Mouse (Mus musculus): ENCODE measurements at regions not wholly inside any gene's neighbourhood (a gene's known extent, or its start where the extent isn't known, plus 50 kb on each side); places are given as distances from the start of the nearest gene placed in this dataset.

DNA sequence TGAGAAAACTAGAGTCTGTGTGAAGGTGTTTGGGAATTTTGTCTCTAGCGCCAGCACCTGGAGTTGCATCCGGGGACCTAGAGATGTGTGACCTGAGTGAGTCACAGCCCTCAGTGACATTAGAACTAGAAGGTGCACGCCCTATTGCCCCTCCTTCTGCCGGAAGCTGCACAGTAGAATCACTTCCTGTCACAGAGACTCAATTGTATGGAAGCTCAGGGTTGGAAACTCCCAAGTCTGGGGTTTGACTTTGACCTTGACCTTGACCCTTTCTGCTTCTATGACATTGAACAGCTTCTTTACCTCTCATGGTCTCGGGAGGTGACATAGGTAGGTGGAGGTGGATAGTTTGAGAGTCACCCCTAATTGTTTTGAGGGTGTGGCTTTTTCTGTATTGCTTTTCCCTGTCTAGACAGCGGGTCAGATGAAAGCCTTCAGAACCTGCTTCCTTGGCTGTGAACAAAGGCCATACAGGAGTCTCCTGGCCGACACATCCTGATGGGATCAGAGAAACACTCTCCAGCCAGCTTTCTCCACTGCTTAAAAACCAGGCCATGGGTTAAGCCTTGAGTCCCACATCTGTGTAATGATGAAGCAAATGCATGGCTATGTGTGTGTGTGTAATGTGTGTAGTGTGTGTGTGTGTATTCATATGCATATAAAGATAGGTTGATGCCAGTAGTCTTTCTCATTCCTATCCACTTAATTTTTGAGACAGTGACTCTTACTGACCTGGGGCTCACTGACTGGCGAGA lies 328.7 kb downstream of the Gm45692 start:
- no peak for DNase-seq

DNA sequence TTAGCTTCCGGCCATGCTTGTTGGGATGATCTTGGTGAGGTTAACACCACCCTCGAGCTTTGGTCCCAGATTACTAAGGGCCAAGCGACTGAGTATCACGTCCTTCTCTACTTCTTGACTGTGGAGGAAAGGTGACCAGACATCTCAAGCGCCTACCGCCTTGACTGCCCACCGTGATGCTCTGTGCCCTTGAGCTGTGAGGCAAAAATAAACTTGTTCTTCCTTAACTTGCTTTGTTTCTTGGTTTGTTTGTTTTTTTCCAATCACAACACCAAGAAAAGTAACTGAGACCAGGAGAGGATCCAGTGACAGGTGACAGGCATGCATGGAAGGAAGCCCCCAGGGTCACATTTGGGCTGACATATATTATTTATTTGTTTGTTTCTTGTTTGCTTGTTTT lies 330.0 kb downstream of the Gm45692 start:
- DNase-seq: no peak

DNA sequence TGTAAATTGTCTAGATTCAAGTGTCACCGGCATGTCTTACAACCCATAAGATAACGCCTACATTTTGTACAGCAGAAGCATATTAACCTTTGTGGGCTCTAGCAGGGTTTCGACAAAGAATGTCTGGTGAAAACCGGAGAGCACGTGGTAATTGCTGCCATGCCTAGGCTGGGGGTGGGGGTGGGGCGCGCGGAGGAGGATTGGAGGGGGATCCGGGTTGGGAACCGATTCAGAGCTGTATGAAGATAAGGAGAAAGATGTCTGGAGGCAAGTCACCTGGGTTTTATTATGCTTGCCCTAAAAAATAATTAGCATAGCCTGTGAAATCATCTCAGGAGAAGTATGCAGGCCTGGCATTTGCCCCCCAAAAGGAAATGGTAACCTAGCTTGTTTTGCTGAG lies 331.2 kb downstream of the Gm45692 start:
- DNase-seq: no peak

DNA sequence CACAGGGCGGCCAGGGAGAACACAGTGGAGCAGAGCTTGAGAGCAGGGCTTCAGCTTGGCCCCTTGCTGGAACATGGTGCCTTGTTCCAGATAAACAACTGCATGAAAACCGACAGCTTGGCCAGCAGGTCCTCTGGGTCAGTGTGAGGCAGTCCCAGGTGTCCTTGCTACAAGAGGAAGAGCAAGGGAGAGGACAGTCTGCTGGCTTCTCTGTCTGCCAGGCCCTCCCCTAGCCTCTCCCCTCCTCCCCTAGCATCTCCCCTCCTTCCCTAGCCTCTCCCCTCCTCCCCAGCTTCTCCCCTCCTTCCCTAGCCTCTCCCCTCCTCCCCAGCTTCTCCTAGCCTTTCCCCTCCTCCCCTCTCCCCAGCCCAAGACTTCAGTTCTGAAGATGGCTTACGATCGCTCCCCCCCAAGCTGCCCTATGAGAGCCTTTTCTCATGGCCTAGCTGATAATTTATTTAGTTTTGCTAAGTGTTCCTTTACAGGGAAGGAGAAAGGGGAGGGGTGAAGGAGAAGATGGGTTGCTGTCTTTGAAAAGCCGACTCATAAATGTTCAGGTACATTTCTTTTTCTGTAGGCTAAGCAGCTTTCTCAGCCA lies 333.7 kb downstream of the Gm45692 start:
- no peak for DNase-seq

DNA sequence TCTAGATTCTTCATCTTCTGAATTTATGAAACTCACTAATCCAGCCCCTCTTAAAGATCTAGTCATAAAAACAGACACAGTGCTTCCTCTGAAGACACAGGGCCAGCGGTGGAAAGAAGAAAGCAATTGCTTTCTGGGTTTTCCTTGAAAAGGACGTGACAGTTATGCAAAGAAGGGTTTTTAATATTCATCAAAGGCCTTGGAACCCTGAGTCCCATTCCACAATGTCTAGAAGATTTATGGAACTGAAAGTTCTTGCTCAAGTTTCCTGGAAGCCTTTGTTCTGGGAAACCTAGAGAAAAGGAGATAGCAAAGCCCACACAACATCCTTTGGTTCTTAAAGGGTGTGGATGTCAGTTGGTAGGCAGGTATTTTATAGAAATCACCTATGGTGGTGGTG lies 346.0 kb downstream of the Gm45692 start:
- DNase-seq: no peak

DNA sequence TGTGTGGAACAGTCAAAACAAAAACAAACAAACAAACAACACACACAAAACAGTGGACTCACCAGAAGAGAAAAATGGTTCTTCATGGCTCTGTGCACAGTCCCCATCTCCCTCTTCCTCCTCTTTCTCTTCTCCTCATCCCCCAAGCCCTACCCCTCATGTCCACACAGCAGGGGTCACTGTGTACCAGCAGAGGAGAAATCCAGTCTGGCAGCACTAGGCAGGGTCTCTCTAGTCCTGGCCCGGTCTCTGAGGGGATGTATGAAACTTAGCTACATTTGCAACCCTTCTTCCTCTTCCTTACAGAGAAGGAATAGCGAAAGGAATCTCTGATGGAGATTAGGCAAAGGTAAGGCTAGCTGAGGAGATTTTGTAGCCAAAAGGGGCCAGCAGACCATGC lies 349.1 kb downstream of the Gm45692 start:
- DNase-seq: no peak

DNA sequence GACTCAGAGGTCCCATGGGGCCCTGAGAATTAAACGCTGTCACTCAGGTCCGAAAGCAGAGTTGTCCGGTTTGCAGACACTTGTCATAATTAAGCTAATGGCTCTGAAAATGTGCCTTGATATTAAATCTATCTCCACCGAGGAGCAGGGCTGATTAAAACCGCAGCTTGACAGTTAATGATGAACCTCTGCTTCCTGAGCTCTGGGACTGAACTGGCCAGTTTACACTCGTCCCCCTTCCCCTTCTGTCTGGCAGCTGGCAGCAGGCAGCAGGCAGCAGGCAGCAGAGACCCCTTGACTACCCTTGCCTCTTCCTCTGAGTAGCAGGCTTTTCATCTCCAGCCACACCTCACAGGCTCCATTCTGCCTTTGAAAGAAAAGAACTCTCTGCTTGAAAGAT lies 350.4 kb downstream of the Gm45692 start:
- no peak for DNase-seq

DNA sequence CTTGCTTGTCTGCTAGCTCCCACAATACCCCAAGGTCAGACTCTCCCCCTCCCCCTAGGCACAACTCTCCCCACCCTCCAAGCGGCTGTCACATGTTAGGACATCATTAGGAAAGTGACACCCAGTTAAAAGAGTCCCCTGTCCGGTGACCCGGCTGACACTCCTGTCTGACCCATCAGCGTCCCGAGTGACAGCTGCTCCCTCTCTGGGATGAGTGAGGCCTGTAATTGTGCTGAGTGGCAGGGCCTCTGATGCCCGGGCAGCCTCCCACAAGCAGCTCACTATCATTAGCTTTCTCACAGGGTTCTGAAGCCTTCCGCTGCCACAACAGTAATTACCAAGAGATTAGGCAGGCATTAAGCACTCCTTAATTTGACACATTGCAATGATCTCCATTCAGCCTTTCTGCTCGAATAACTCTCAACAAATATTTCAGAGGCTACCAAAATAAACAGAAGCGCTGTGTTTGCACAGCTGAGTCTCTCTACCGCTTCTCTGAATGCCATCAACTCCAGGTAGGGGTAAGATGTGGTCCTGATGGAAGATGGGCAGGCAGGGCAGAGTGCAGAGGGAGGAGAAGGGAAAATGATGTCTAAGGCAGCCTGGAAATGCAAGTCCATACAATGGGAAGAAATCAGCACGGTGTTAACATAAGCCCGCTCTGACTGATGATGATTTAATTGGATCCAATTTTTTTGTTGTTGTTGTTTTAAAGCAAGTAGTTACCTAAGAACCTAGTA lies 352.6 kb downstream of the Gm45692 start:
- no peak for DNase-seq

DNA sequence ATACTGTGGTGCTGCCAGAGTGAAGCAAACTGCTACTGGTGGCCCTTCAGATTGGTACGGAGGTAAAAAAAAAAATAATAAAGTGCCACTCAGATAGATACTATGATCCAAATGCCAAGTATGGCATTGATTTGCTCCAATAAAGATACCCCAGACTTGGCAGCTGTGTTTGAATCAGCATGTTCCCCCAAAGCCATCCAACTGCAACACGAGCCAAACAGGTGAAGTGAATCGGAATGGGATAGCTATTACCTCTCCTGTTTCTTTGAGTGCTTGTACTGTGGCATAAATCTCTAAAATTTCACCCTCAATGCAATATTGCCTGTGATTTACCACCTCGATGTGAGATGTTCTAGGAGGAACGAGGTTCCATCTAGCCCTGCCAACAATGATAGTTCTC lies 365.4 kb downstream of the Gm45692 start:
- DNase-seq: no peak

DNA sequence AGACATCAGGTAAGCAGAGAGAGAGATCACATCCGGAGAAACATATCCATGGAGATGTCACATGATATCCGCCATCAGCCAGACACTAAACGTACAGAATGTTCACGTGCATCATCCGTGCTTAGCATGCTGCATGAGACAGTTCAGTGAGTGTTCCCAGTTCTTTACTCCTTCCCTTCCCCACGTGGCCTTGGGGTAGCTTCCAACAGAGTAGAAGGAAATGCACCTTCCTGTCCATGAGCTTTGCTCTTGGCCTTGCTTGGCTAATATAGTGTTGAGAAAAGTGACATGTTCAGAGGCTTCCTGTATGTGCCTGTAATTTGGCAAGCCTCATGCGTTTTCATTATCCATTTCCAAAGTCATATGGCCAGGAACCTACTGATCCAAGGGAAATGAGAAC lies 368.5 kb downstream of the Gm45692 start:
- DNase-seq: no peak

DNA sequence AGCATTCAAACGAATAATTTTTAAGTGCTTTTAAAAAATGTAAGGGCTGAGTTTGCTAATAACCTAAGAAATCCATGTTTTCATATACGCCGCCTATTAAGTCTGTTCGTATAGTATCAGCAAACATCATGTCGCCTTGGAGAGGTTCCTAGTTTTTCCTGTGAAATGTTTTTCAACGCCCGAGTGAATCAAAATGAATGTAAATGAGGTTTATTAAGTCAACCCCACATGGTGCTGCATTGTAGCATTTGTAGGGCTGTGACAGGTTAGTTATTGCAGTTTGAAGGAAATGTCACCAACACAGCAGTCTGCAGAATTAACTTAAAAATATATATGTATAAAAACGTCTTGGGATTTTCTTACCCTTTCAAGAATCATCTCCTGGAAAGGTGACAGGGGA lies 369.3 kb downstream of the Gm45692 start:
- DNase-seq: no peak

DNA sequence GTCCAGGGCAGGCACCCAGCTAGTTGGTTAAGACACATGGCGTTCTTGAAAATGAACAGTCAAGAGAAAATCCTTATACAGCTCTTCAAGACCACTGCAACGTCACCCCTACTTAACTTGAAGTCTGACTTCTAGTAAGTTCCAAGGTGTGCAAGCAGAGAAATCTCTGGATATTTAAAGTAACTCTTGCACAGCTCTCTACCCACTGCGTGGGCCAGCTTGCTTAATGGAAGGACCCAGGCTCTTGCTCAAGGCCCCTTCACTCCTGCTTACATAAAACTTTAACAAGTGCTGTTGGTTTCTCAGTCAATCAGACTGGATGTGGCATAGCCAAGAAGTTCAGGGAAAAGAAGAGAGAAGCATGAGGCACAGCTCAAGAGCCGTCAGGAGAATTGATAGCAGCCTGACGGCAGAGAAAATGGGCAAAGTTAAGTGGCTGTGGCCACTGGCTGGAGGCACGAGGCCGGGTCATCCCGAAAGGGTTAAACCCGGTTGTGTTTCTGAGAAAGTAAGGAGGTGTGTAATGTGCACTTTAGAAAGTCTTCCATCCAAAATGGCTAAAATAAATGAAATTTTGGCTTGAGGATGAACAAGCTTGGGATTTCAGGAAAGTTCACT lies 382.0 kb downstream of the Gm45692 start:
- no peak for DNase-seq

DNA sequence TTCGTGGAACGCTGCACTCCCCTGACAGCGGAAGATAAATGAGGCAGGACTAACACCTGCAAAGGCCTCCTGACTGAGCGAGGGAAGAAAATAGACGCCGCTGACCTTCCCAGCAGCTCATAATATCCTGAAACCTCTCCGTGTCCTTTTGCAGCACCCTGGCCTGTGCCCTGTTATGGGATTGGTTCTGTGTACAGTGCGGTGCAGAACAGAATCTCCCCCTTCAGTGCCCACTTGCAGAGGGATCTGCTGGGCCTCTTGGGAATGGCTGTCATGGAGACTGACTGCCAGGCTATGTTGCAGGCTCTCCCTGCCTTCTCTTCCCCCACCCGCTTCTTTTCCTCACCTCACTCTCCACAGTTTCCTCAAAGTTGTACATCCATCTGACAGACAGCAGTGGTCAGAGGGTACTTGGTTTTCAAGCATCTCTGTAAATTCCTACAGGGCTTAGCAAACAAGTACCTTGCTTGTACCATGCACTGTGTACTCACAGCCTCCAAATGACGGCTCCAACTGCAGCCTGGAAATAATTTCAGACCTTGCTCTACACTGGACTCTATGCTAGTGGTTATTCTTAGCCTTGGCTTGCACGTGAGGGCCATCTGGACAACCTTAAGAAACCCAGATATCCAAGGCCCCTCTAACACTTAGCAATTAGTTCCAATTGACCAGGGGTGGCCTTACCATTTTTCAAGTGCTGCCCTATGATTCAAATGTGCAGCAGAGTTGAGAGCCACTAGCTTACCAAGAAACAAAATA lies 382.7 kb downstream of the Gm45692 start:
- no peak for DNase-seq

DNA sequence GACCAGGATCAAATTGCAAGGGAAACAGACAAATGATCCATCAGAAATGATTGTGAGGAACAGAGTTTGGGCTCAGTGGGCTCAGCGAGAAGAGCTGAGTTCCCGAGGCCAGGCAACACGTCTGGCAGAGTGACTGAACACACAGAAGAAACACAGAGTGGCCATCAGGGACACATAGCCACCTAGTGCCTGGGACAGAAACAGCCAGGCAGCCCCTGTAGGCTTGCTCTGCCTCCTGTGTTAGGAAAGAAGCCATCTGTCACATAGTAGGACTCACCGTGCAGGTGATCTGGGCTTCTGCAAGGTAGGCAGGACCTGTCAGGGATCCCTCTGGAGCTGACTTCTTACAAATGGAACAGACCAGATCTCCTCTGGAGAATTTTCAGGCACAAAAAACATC lies 383.4 kb downstream of the Gm45692 start:
- no peak for DNase-seq

DNA sequence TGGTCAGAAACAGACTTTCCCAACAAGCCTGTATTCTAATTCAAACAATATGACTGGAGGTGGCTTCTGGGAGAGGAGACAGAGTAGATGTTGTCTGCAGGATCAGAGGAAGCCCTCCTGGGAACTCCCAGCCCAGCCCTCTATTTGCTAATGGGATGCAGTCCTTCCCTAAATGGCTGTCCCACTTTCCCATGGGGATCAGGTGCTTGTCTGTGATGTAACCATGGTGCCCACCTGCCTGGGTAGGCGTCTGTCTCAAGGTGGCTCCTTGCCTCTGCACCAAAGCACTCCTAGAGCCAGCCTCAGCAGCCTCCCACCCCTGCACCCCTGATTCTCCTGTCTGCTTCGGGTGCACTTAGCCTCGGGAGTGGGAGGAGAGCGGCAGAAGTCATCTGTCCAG lies 384.6 kb downstream of the Gm45692 start:
- no peak for DNase-seq

DNA sequence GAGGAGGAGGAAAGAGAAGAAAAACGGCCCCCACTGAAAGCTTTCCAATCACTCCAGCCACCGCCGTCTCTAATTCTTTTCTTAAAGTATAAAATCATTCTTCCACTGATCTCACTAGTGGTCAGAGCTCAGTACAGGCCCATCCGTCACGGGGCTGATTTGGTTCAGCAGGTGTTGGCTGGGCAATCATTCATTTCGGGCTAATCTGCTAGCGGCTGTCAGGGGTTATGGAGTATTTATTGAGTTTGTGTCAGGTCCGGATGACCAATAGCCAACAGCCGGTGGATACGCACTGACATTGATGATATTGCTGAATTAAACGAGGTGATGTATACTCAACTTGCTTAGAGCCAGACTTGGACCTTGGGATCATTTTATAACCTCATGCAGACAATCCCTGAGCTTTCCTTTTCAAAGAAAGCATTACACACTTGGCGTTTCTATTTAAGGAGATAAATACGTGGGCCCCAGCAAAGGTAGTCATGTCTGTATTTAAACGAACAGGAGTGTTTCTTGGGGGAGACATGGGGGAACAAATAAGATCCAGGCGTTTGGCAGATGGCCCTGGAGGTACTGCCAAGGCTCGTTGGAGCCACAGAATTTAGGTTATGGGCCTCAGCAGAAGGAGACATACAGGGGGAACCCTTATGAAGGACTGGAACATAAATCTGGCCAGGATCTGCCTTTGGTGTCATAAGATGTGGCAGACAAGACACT lies 385.1 kb downstream of the Gm45692 start:
- no peak for DNase-seq

DNA sequence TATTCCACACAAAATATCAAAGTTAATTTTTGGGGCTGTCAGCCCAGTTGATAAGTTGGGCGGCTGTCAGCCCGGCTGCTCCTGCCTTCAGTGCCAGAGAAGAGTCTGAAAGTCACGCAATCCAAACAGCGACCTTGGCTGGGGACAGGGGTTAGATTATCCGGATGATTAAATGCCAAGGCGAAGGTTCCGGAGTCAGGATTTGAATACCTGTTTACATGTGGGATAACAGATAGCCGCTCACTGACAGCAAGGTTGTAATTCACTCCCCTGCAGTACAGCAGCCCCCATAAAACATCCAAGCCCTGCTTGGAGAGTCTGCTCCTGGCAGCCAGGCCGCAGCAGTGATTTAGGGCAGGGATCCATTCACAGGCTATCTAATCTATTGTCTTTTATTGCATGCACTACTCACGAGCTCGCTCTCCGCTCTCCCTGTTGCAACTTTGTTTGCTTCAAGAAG lies 388.3 kb downstream of the Gm45692 start:
- no peak for DNase-seq

DNA sequence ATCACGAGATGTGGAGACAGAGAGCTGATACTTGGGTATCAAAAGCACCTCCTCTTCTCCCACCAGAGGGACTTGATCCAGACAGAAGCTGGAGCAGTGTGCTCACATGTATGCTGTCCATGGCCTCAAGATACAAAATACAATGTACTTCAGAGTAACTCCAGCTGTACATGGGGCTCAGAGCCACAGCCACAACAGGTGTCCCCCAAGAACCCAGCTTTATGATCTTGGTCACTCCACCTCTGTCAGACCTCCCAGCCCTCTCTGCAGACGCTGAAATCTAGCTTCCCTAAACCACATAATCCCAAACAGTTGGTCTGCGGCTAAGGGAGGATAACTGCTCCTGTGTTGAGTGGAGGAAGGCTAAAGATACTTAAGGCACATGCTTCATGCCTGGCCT lies 389.9 kb downstream of the Gm45692 start:
- no peak for DNase-seq

DNA sequence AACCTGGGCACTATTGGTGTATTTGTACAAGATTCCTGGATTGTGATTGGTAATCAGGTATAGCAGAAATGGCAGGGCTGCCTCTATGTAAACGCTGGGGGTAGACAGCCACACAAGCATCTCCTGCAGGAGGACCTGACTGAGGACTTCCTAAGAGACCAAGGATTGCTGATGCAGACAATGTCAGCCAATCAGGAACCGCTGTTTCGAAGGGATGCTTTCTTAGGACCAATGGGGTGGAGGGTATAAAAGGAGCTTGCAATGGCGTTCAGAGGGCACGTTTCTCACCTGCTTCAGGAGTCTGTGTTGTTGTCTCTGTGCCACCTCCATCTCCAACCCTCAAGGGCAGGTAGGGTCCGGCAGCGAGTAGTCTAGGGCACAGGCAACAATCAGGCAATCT lies 393.7 kb downstream of the Gm45692 start:
- DNase-seq: no peak

DNA sequence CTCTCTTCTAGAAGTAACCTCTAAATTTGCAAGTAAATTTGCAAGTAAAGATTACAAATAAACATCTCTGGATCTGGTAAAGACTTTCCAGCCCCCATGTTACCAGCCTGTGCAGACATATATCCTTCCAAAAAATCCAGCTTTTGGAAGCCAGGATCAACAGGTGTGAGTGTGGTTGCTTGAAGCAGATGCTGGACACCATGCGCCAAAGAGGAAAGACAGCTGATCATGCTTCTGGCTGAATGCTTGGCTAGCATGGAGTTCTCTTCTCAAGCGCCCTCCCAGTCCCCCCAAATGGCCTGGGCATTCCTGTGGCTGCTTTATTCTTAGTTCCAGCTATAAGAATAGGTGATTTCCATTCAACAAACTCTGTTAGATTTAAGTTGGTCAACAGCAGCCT lies 404.9 kb downstream of the Gm45692 start:
- no peak for DNase-seq

DNA sequence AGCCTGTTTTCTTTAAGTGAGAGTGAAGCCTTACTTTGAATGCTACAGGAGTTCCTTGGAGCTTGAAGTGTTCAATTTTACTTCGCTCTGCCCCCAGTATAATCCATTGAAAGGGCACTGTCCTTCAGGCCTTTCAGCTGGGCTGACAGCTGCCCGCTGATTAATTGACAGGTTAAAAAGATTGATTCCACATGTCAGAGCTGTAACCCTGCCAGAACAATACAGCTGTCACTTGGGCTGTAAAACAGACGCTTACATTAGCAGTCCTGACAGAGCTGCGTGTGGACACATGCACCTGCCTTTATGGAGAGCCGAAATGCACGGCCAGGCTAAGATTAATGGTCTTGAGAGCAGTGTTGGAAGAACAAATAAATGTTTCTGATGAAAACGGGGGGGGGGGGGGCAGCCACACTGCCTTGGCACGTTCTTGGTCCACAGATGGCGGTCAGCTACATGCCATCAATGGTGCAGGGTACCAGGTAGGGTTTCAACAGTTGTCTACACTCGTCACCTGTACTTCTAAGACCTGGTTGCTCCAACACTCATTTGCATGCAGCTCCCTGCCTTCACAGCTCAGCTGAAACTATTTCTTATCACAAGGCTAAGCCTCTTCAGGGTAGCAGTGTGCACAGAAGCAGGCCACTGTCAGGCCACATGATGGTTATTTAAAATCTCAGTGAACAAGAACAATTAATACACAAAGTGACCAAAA lies 407.3 kb downstream of the Gm45692 start:
- no peak for DNase-seq

DNA sequence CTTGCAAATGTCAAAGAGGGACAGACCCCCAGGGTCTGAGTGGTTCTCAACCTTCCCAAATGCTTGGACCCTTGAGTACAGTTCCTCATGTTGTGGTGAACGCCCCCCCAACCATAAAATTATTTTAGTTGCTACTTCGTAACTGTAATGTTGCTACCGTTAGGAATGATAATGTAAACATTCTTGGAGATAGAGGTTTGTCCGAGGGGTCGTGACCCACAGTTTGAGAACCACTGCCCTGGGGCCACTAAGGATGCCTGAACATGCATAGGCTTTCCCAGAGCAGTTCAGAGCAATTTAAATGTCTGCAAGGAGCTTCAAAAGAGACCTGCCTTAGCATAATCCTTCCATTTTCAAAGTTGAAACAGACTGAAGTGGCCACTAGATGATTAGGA lies 407.8 kb downstream of the Gm45692 start:
- DNase-seq: no peak

Measured in cerebellum, adult 18-20 months (tissue).